Mouse (Mus musculus) MEL (cell line): ENCODE data around the gene Fam111a. TPM values are rescaled to one million over a fixed set of nuclear protein-coding genes. Genes with fewer than 3 reads are reported as not detected.
A peak's percentile ranks its signal among the peaks of the same experiment; 100 is the strongest.

Source experiments
- DNase-seq: peaks from one replicate; pipeline ENCODE4 v3.0.0; 2011; ENCODE audit warnings: low read depth, low spot score
- H3K27ac ChIP-seq: 2 replicates; pipeline ENCODE4 v1.5.1; 2012; ENCODE audit warnings: low read depth, mild to moderate bottlenecking, control low read depth, low read length, moderate library complexity; ENCODE audit not compliant: control insufficient read depth
- H3K27me3 ChIP-seq, 2 experiments: fragments of 150-350 bp in 1 of 2; sonication (generic) in 1 of 2; 2 replicates each; pipeline ENCODE4 v1.6.1; 2012; ENCODE audit warnings: low read length in 2 of 2, mild to moderate bottlenecking in 2 of 2, improper control_type of control experiment in 1 of 2, moderate library complexity in 1 of 2; ENCODE audit not compliant: insufficient read depth in 2 of 2, control insufficient read depth in 1 of 2
- H3K36me3 ChIP-seq, 2 experiments: 2 replicates each; pipeline ENCODE4 v1.6.1; 2012 to 2014; ENCODE audit warnings: low read length in 2 of 2, improper control_type of control experiment in 1 of 2, inconsistent platforms in 1 of 2, mild to moderate bottlenecking in 1 of 2; ENCODE audit not compliant: insufficient read depth in 2 of 2, control insufficient read depth in 1 of 2
- H3K4me1 ChIP-seq, 2 experiments: fragments of 150-350 bp in 1 of 2; sonication (generic) in 1 of 2; 2 replicates each; pipeline ENCODE4 v1.6.1; 2012; ENCODE audit warnings: low read length in 2 of 2, improper control_type of control experiment in 1 of 2, mild to moderate bottlenecking in 1 of 2; ENCODE audit not compliant: insufficient read depth in 2 of 2, control insufficient read depth in 1 of 2
- H3K4me3 ChIP-seq, 2 experiments: fragments of 150-350 bp in 1 of 2; sonication (generic) in 1 of 2; 2 replicates each; pipeline ENCODE4 v1.5.1; 2012; ENCODE audit warnings: low read depth in 2 of 2, low read length in 2 of 2, mild to moderate bottlenecking in 2 of 2, moderate library complexity in 2 of 2, control low read depth in 1 of 2, improper control_type of control experiment in 1 of 2; ENCODE audit not compliant: control insufficient read depth in 1 of 2, insufficient read depth in 1 of 2
- H3K79me2 ChIP-seq: 2 replicates; pipeline ENCODE4 v1.6.1; 2012; ENCODE audit warnings: mild to moderate bottlenecking, low read length, moderate library complexity; ENCODE audit not compliant: control insufficient read depth, poor library complexity, insufficient read depth
- H3K9ac ChIP-seq: 2 replicates; pipeline ENCODE4 v1.6.1; 2012; ENCODE audit warnings: low read depth, mild to moderate bottlenecking, control low read depth, low read length, moderate library complexity; ENCODE audit not compliant: control insufficient read depth, poor library complexity, severe bottlenecking
- H3K9me3 ChIP-seq: fragments of 150-350 bp; sonication (generic); replicated peaks from 2 replicates; pipeline ENCODE4 v1.6.1; 2012; ENCODE audit warnings: mild to moderate bottlenecking, low read length, improper control_type of control experiment, moderate library complexity; ENCODE audit not compliant: insufficient read depth
- BHLHE40 ChIP-seq: IDR thresholded peaks from 2 replicates; pipeline ENCODE4 v1.6.1; 2012; ENCODE audit warnings: low read depth, mild to moderate bottlenecking, inconsistent platforms, low read length, improper control_type of control experiment, borderline replicate concordance
- CHD1 ChIP-seq: IDR thresholded peaks from 2 replicates; pipeline ENCODE4 v1.6.1; 2012; ENCODE audit warnings: low read depth, mild to moderate bottlenecking, inconsistent platforms, low read length, improper control_type of control experiment
- CHD2 ChIP-seq: IDR thresholded peaks from 2 replicates; pipeline ENCODE4 v1.6.1; 2011; ENCODE audit warnings: low read length, improper control_type of control experiment
- CTCF ChIP-seq, 3 experiments: IDR thresholded peaks in 2 of 3; conservative IDR thresholded peaks in 1 of 3; 2 replicates each; pipeline ENCODE4 v1.5.1; 2011 to 2012; ENCODE audit warnings: low read length in 3 of 3, low read depth in 2 of 3, mild to moderate bottlenecking in 2 of 3, improper control_type of control experiment in 1 of 3, inconsistent platforms in 1 of 3, mixed read lengths in 1 of 3, moderate library complexity in 1 of 3; ENCODE audit not compliant: control insufficient read depth in 1 of 3, insufficient read depth in 1 of 3, poor library complexity in 1 of 3, severe bottlenecking in 1 of 3
- E2F4 ChIP-seq: IDR thresholded peaks from 2 replicates; pipeline ENCODE4 v1.6.1; 2011; ENCODE audit warnings: low read depth, low read length, improper control_type of control experiment, borderline replicate concordance
- ELF1 ChIP-seq: IDR thresholded peaks from 2 replicates; pipeline ENCODE4 v1.6.1; 2014; ENCODE audit warnings: low read depth, mild to moderate bottlenecking, inconsistent platforms, low read length, improper control_type of control experiment, moderate library complexity
- EP300 ChIP-seq, 2 experiments: IDR thresholded peaks; 2 replicates each; pipeline ENCODE4 v1.6.1; 2011; ENCODE audit warnings: improper control_type of control experiment in 2 of 2, low read length in 2 of 2, low read depth in 1 of 2, mild to moderate bottlenecking in 1 of 2
- ETS1 ChIP-seq: IDR thresholded peaks from 2 replicates; pipeline ENCODE4 v1.6.1; 2012; ENCODE audit warnings: low read depth, mild to moderate bottlenecking, inconsistent platforms, low read length, improper control_type of control experiment, moderate library complexity
- GABPA ChIP-seq: IDR thresholded peaks from 2 replicates; pipeline ENCODE4 v1.6.1; 2012; ENCODE audit warnings: low read depth, mild to moderate bottlenecking, inconsistent platforms, low read length, improper control_type of control experiment, moderate library complexity
- GATA1 ChIP-seq: IDR thresholded peaks from 2 replicates; pipeline ENCODE4 v1.6.1; 2011; ENCODE audit warnings: low read depth, low read length, improper control_type of control experiment
- HCFC1 ChIP-seq: IDR thresholded peaks from 2 replicates; pipeline ENCODE4 v1.6.1; 2012; ENCODE audit warnings: low read depth, mild to moderate bottlenecking, inconsistent platforms, low read length, improper control_type of control experiment, moderate library complexity
- JUND ChIP-seq: IDR thresholded peaks from 2 replicates; pipeline ENCODE4 v1.6.1; 2011; ENCODE audit warnings: low read depth, mild to moderate bottlenecking, improper control_type of control experiment, low read length
- KAT2A ChIP-seq: conservative IDR thresholded peaks from 2 replicates; pipeline ENCODE4 v1.6.1; 2012; ENCODE audit warnings: low read depth, low read length, improper control_type of control experiment, inconsistent platforms
- MAFK ChIP-seq: IDR thresholded peaks from 2 replicates; pipeline ENCODE4 v1.6.1; 2011; ENCODE audit warnings: low read depth, mild to moderate bottlenecking, low read length, improper control_type of control experiment, borderline replicate concordance
- MAX ChIP-seq: IDR thresholded peaks from 2 replicates; pipeline ENCODE4 v1.6.1; 2011; ENCODE audit warnings: low read length, improper control_type of control experiment
- MEF2A ChIP-seq: IDR thresholded peaks from 2 replicates; pipeline ENCODE4 v1.6.1; 2014; ENCODE audit warnings: low read depth, mild to moderate bottlenecking, inconsistent platforms, low read length, improper control_type of control experiment; ENCODE audit not compliant: poor library complexity, insufficient replicate concordance, severe bottlenecking; ENCODE audit errors: extremely low read depth
- MXI1 ChIP-seq: IDR thresholded peaks from 2 replicates; pipeline ENCODE4 v1.6.1; 2011; ENCODE audit warnings: mild to moderate bottlenecking, low read depth, low read length, improper control_type of control experiment
- MYB ChIP-seq: IDR thresholded peaks from 2 replicates; pipeline ENCODE4 v1.6.1; 2011; ENCODE audit warnings: mild to moderate bottlenecking, low read depth, low read length, improper control_type of control experiment
- MYC ChIP-seq: IDR thresholded peaks from 2 replicates; pipeline ENCODE4 v1.6.1; 2011; ENCODE audit warnings: low read depth, mild to moderate bottlenecking, low read length, improper control_type of control experiment, moderate library complexity
- NELFE ChIP-seq: IDR thresholded peaks from 2 replicates; pipeline ENCODE4 v1.6.1; 2011; ENCODE audit warnings: low read depth, low read length, improper control_type of control experiment
- NRF1 ChIP-seq: IDR thresholded peaks from 2 replicates; pipeline ENCODE4 v1.6.1; 2014; ENCODE audit warnings: low read depth, mild to moderate bottlenecking, inconsistent platforms, low read length, improper control_type of control experiment, moderate library complexity; ENCODE audit not compliant: poor library complexity, insufficient read depth, severe bottlenecking
- POLR2A ChIP-seq, 2 experiments: IDR thresholded peaks; 2 replicates each; pipeline ENCODE4 v1.6.1; 2011 to 2012; ENCODE audit warnings: low read length in 2 of 2, mild to moderate bottlenecking in 2 of 2, control low read depth in 1 of 2, improper control_type of control experiment in 1 of 2, low read depth in 1 of 2, moderate library complexity in 1 of 2; ENCODE audit not compliant: control insufficient read depth in 1 of 2, insufficient read depth in 1 of 2, poor library complexity in 1 of 2
- RAD21 ChIP-seq: IDR thresholded peaks from 2 replicates; pipeline ENCODE4 v1.6.1; 2011; ENCODE audit warnings: mild to moderate bottlenecking, low read depth, low read length, improper control_type of control experiment
- RCOR1 ChIP-seq: IDR thresholded peaks from 2 replicates; pipeline ENCODE4 v1.6.1; 2012; ENCODE audit warnings: low read depth, mild to moderate bottlenecking, inconsistent platforms, low read length, improper control_type of control experiment
- SIN3A ChIP-seq: IDR thresholded peaks from 2 replicates; pipeline ENCODE4 v1.6.1; 2012; ENCODE audit warnings: low read length, improper control_type of control experiment, inconsistent platforms
- SMC3 ChIP-seq: IDR thresholded peaks from 2 replicates; pipeline ENCODE4 v1.6.1; 2011; ENCODE audit warnings: low read depth, low read length, improper control_type of control experiment
- TAL1 ChIP-seq: IDR thresholded peaks from 2 replicates; pipeline ENCODE4 v1.6.1; 2012; ENCODE audit warnings: mild to moderate bottlenecking, inconsistent platforms, low read length, moderate library complexity, mixed read lengths
- TBP ChIP-seq: IDR thresholded peaks from 2 replicates; pipeline ENCODE4 v1.8.0; 2011; ENCODE audit warnings: low read depth, low read length, improper control_type of control experiment
- TCF12 ChIP-seq: IDR thresholded peaks from 2 replicates; pipeline ENCODE4 v1.6.1; 2014; ENCODE audit warnings: low read depth, mild to moderate bottlenecking, inconsistent platforms, low read length, improper control_type of control experiment, moderate library complexity
- UBTF ChIP-seq: IDR thresholded peaks from 2 replicates; pipeline ENCODE4 v1.6.1; 2012; ENCODE audit warnings: low read depth, mild to moderate bottlenecking, inconsistent platforms, low read length, improper control_type of control experiment, moderate library complexity, borderline replicate concordance; ENCODE audit not compliant: insufficient read depth
- USF1 ChIP-seq: IDR thresholded peaks from 2 replicates; pipeline ENCODE4 v1.6.1; 2014; ENCODE audit warnings: low read depth, mild to moderate bottlenecking, inconsistent platforms, low read length, improper control_type of control experiment, moderate library complexity
- USF2 ChIP-seq, 2 experiments: IDR thresholded peaks; 2 replicates each; pipeline ENCODE4 v1.6.1; 2011 to 2012; ENCODE audit warnings: improper control_type of control experiment in 2 of 2, low read length in 2 of 2, borderline replicate concordance in 1 of 2, inconsistent platforms in 1 of 2, low read depth in 1 of 2, mild to moderate bottlenecking in 1 of 2; ENCODE audit not compliant: insufficient read depth in 1 of 2
- ZC3H11A ChIP-seq: IDR thresholded peaks from 2 replicates; pipeline ENCODE4 v1.6.1; 2012; ENCODE audit warnings: low read depth, mild to moderate bottlenecking, inconsistent platforms, low read length, improper control_type of control experiment
- ZKSCAN1 ChIP-seq: IDR thresholded peaks from 2 replicates; pipeline ENCODE4 v1.6.1; 2012; ENCODE audit warnings: low read depth, mild to moderate bottlenecking, inconsistent platforms, low read length, improper control_type of control experiment, moderate library complexity
- ZMIZ1 ChIP-seq: IDR thresholded peaks from 2 replicates; pipeline ENCODE4 v1.6.1; 2012; ENCODE audit warnings: low read depth, mild to moderate bottlenecking, inconsistent platforms, low read length, improper control_type of control experiment, moderate library complexity
- ZNF384 ChIP-seq: IDR thresholded peaks from 2 replicates; pipeline ENCODE4 v1.6.1; 2012; ENCODE audit warnings: low read depth, mild to moderate bottlenecking, inconsistent platforms, low read length, improper control_type of control experiment
- polyA plus RNA-seq, 2 experiments: library from polyadenylated mRNA; stranded (reverse) in 1 of 2; unstranded in 1 of 2; fragments of >175 nt in 1 of 2; fragments of >200 nt in 1 of 2; gene quantifications; 2 replicates each; pipeline versions ENCODE4 v1.2.1 to v1.2.4; 2012; ENCODE audit warnings: low replicate concordance in 2 of 2, low read depth in 1 of 2; ENCODE audit not compliant: insufficient read length in 2 of 2, insufficient read depth in 1 of 2, missing spikeins in 1 of 2
- total RNA-seq: library from RNA; depleted of rRNA; stranded (reverse); fragments of 300-350 nt; gene quantifications from 2 replicates; pipeline ENCODE4 v1.2.3, GENCODE M21; 2012

The Fam111a gene
- total and polyA plus RNA-seq, 3 experiments, result 56.1 to 157 (median 75.9) TPM

GRCm38 (mm10) chr19:12573266-12574011, 27.9 kb downstream of the Fam111a start:
- Histone ChIP-seq H3K9ac (peak overlapping the region; percentile 89), H3K79me2 (peaks cover 40% of the 10 kb centered on the region), H3K4me3 (peak overlapping the region; percentile 51 to 72), H3K27me3 (no peaks in the 10 kb centered on the region), H3K4me1 (peaks cover 4 to 17% of the 10 kb centered on the region in 2 experiments), H3K9me3 (no peaks in the 10 kb centered on the region), H3K36me3 (peaks cover 6 to 29% of the 10 kb centered on the region in 2 experiments), H3K27ac (peak overlapping the region; percentile 96)
- DNase-seq, result peak; percentile 99
- no peak for TF ChIP-seq USF2 (IDR thresholded peaks at IDR 0.05; ENCODE audit: borderline replicate concordance in 1 of 2, insufficient read depth in 1 of 2, low read depth in 1 of 2, low read length in 2 of 2)
- TF ChIP-seq MAFK, result no peak
- no peak for TF ChIP-seq CHD2
- peak; percentile 96 for TF ChIP-seq TBP
- no peak for TF ChIP-seq ZC3H11A
- no peak for TF ChIP-seq MYC
- TF ChIP-seq NELFE, result peak; percentile 95
- peak; percentile 71; the same call in 1 of the 2 replicates for TF ChIP-seq HCFC1
- no peak for TF ChIP-seq RCOR1
- peak; percentile 74; the same call in 1 of the 2 replicates for TF ChIP-seq ZMIZ1
- peak; percentile 99 for TF ChIP-seq E2F4
- no peak for TF ChIP-seq TAL1
- no peak for TF ChIP-seq EP300 (IDR thresholded peaks at IDR 0.05; ENCODE audit: low read depth in 1 of 2, low read length in 2 of 2)
- no peak for TF ChIP-seq UBTF
- TF ChIP-seq ETS1, result 0 out of 2 replicates have a peak, but pooled peaks have one; percentile 42
- TF ChIP-seq CHD1, result no peak
- 0 out of 2 replicates have a peak, but pooled peaks have one; percentile 26 for TF ChIP-seq KAT2A
- TF ChIP-seq GATA1, result no peak
- no peak for TF ChIP-seq SMC3
- no peak for TF ChIP-seq RAD21
- TF ChIP-seq SIN3A, result peak; percentile 63; the same call in 1 of the 2 replicates
- TF ChIP-seq MEF2A, result no peak
- TF ChIP-seq MXI1, result peak; percentile 68
- peak; percentile 94 for TF ChIP-seq NRF1
- no peak for TF ChIP-seq ELF1
- TF ChIP-seq USF1, result no peak
- TF ChIP-seq MYB, result no peak
- no peak for TF ChIP-seq CTCF (IDR thresholded peaks at IDR 0.05 in 2 of 3, conservative IDR thresholded peaks at IDR 0.05 in 1 of 3; ENCODE audit: control insufficient read depth in 1 of 3, insufficient read depth in 1 of 3, low read depth in 2 of 3, low read length in 3 of 3, poor library complexity in 1 of 3, severe bottlenecking in 1 of 3)
- TF ChIP-seq JUND, result no peak
- TF ChIP-seq ZNF384, result peak; percentile 94
- TF ChIP-seq GABPA, result no peak
- no peak for TF ChIP-seq BHLHE40
- peak in 1 of 2 experiments; percentile 72; a peak in 2 of 4 replicates for TF ChIP-seq POLR2A (IDR thresholded peaks at IDR 0.05; ENCODE audit: control insufficient read depth in 1 of 2, insufficient read depth in 1 of 2, low read depth in 1 of 2, low read length in 2 of 2, poor library complexity in 1 of 2)
- TF ChIP-seq MAX, result no peak; the same call in 1 of the 2 replicates
- TF ChIP-seq TCF12, result no peak; the same call in 1 of the 2 replicates
- TF ChIP-seq ZKSCAN1, result no peak
